Mouse (Mus musculus) embryonic fibroblast, embryonic 13.5 days (primary cell): ENCODE results near the gene 7530416G11Rik.

Experiments used
- CTCF ChIP-seq: IDR thresholded peaks from 2 replicates; pipeline ENCODE4 v1.5.1; 2011; ENCODE audit warnings: mild to moderate bottlenecking, control low read depth, low read length, moderate library complexity, borderline replicate concordance; ENCODE audit not compliant: insufficient read depth
- POLR2A ChIP-seq: IDR thresholded peaks from 2 replicates; pipeline ENCODE4 v1.6.1; 2011; ENCODE audit warnings: low read depth, mild to moderate bottlenecking, control low read depth, low read length, moderate library complexity

DNA sequence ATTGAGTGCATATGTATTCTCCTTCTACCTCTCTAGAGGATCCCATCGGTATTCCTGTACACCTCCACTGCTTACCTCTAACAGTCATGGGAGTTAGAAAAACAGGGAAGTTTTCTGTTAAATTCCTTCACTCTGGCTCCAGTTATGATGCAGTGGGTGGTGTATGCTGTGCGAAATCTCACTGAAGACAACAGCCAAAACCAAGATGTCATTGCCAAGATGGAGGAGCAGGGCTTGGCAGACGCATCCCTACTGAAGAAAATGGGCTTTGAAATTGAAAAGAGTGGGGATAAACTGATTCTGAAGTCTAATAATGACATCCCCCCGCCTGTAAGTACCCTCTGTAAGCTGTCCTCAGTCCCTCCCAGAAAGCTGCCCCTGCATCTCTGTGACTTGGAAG lies 40.9 kb downstream of the 7530416G11Rik start:
- no peak for TF ChIP-seq POLR2A
- TF ChIP-seq CTCF: no peak
